Mouse (Mus musculus) neutrophil, adult 5-6 weeks (primary cell): ENCODE data around the gene Hhex. TPM values are rescaled to one million over a fixed set of nuclear protein-coding genes. Genes with fewer than 3 reads are reported as not detected.

Source experiments
- total RNA-seq: library from RNA; stranded (forward); fragments of 200-1000 nt; gene quantifications from 2 replicates; pipeline ENCODE4 v1.2.3, GENCODE M21; 2017

Gene Hhex
- total RNA-seq, 1 experiment from 2014 or later: 72.9 TPM

Other genes starting within 250 kb of the Hhex start
- gene March5, start 227.3 kb upstream of the Hhex start, total RNA-seq: 60.3 and 63.1 TPM in 2 replicates
- 1.4 and 1.7 TPM in 2 replicates for gene Cpeb3, start 226.2 kb upstream of the Hhex start, total RNA-seq
- gene Ide, start 97.0 kb upstream of the Hhex start, total RNA-seq: 25.9 and 27.8 TPM in 2 replicates
- gene Kif11, start 58.4 kb upstream of the Hhex start, total RNA-seq: 0.61 and 0.70 TPM in 2 replicates
- 65.1 and 69.9 TPM in 2 replicates for gene Exoc6, start 115.6 kb downstream of the Hhex start, total RNA-seq